ENCODE assay signal across 13 mouse cellular contexts in the genomic region with DNA sequence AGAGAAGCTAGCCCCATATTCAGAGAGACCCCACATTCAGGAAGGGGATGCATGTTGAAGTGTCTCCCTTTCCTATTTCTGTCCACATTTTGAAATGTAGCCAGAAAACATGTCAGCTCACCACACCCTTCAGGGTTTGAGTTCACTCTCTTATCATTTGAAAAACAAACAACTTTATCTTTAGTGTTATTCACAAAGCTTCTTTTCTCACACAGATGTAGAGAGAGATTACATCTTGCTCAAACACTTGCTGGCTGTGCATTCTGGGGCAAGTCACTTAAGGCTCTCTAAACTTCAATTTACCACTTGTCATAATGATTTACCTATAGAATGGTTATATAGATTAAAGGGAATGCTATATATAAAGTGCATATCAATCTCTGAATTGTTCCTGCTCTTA.
"Had no signal": no experiment of that assay in that cellular context is flagged by ENCODE, and none has a peak within 500 bp of the region (broad histone marks: within the 10 kb centered on the region; RNA-seq: fewer than 3 reads in every experiment).

No protein-coding gene starts in this region.

- H3K4me3 ChIP-seq: kidney, embryonic 15.5 days; limb, embryonic 15.5 days; neural tube, embryonic 12.5 days had no signal

- H3K4me2 ChIP-seq: kidney, embryonic 15.5 days; limb, embryonic 15.5 days; lung, embryonic 14.5 days; neural tube, embryonic 12.5 days had no signal

- H3K36me3 ChIP-seq: kidney, embryonic 15.5 days; limb, embryonic 15.5 days; neural tube, embryonic 12.5 days had no signal

- H3K27me3 ChIP-seq: kidney, embryonic 15.5 days; limb, embryonic 15.5 days; neural tube, embryonic 12.5 days had no signal

- H3K9me3 ChIP-seq: kidney, embryonic 15.5 days; limb, embryonic 15.5 days; neural tube, embryonic 12.5 days had no signal

- H3K4me1 ChIP-seq: kidney, embryonic 15.5 days; limb, embryonic 15.5 days; neural tube, embryonic 12.5 days had no signal

- DNase-seq: kidney, adult 2 months; kidney, postnatal 25 days; lung, embryonic 14.5 days; lung, postnatal 14 days; midbrain, embryonic 14.5 days; spleen, adult 18-20 months; thymus, adult 18-20 months; thymus, postnatal 14 days had no signal

- H3K27ac ChIP-seq: kidney, embryonic 15.5 days; limb, embryonic 15.5 days; macrophage; neural tube, embryonic 12.5 days had no signal

- ATAC-seq: intestine, embryonic 16.5 days had no signal

- H3K9ac ChIP-seq: kidney, embryonic 15.5 days; limb, embryonic 15.5 days; lung, embryonic 14.5 days; neural tube, embryonic 12.5 days had no signal
